Comparison of ENCODE assay signal across 8 mouse cellular contexts in genomic region chr11:69655264-69656064, GRCm38 (mm10). TPM values are rescaled to one million over a fixed set of nuclear protein-coding genes. Genes with fewer than 3 reads are reported as not detected.
DNase-seq lines count a peak whose midpoint lies in the region; ATAC-seq and TF ChIP-seq lines count a peak whose summit lies in the region.

Gene Sox15, plus strand, starts transcription at chr11:69655314.

- intact Hi-C loops in gastrocnemius, postnatal 14 days (cut with DNase I; ENCODE audit: low total_unique reads): no loop called here

- peak; percentile 58 for ATAC-seq in common myeloid progenitor, adult 5-6 weeks (replicated peaks; ENCODE audit: low read depth, poor library complexity, severe bottlenecking)
- peak; percentile 71 for ATAC-seq in intestine, embryonic 14.5 days (replicated peaks; ENCODE audit: low FRiP score, low TSS enrichment, low read depth)
- ATAC-seq in limb, embryonic 14.5 days (ENCODE audit: low FRiP score, low read depth): peak; percentile 62; the same call in 1 of the 2 replicates
- no peak for ATAC-seq in midbrain, embryonic 14.5 days (ENCODE audit: low FRiP score, low TSS enrichment)
- peak; percentile 62 for ATAC-seq in stomach, embryonic 16.5 days (ENCODE audit: insufficient read depth, low FRiP score)

- WGBS in intestine, embryonic 14.5 days: 24% methylated on average over 34 of the region's 34 CpGs
- 19% methylated on average over 34 of the region's 34 CpGs for WGBS in limb, embryonic 14.5 days
- 21% methylated on average over 34 of the region's 34 CpGs for WGBS in midbrain, embryonic 14.5 days
- WGBS in stomach, embryonic 16.5 days: 29% methylated on average over 34 of the region's 34 CpGs

- no peak within 1 kb of the TSS for H3K9ac ChIP-seq in intestine, embryonic 14.5 days (ENCODE audit: low read length)
- peak within 1 kb of the TSS; percentile 38 for H3K9ac ChIP-seq in limb, embryonic 14.5 days (ENCODE audit: low read depth, low read length, severe bottlenecking)
- peak within 1 kb of the TSS; percentile 16; the same call in 1 of the 2 replicates for H3K9ac ChIP-seq in midbrain, embryonic 14.5 days (replicated peaks; ENCODE audit: low read length)
- peak within 1 kb of the TSS; percentile 65 for H3K9ac ChIP-seq in stomach, embryonic 16.5 days (ENCODE audit: low read length)

- no peaks in the 10 kb centered on the region for H3K27me3 ChIP-seq in intestine, embryonic 14.5 days (replicated peaks; ENCODE audit: control insufficient read depth, insufficient read depth, low read length)
- no peaks in the 10 kb centered on the region for H3K27me3 ChIP-seq in limb, embryonic 14.5 days (ENCODE audit: control insufficient read depth, insufficient read depth, low read length)
- H3K27me3 ChIP-seq in midbrain, embryonic 14.5 days (ENCODE audit: control insufficient read depth, insufficient read depth, low read length): no peaks in the 10 kb centered on the region
- no peaks in the 10 kb centered on the region for H3K27me3 ChIP-seq in stomach, embryonic 16.5 days (ENCODE audit: control insufficient read depth, insufficient read depth, low read length)

- H3K36me3 ChIP-seq in intestine, embryonic 14.5 days (ENCODE audit: control insufficient read depth, insufficient read depth, low read length): peaks cover 83% of the 10 kb centered on the region
- peaks cover 86% of the 10 kb centered on the region for H3K36me3 ChIP-seq in limb, embryonic 14.5 days (ENCODE audit: control insufficient read depth, insufficient read depth, low read length)
- peaks cover 73% of the 10 kb centered on the region for H3K36me3 ChIP-seq in midbrain, embryonic 14.5 days (ENCODE audit: control insufficient read depth, insufficient read depth, low read length)
- H3K36me3 ChIP-seq in stomach, embryonic 16.5 days (ENCODE audit: control insufficient read depth, insufficient read depth, low read length): peaks cover 13% of the 10 kb centered on the region; the same call in 1 of the 2 replicates

- H3K4me2 ChIP-seq in intestine, embryonic 14.5 days (ENCODE audit: low read length): no peak within 1 kb of the TSS
- H3K4me2 ChIP-seq in limb, embryonic 14.5 days (replicated peaks; ENCODE audit: low read depth, low read length, severe bottlenecking): peak within 1 kb of the TSS; percentile 7; the same call in 1 of the 2 replicates
- no peak within 1 kb of the TSS; the same call in 1 of the 2 replicates for H3K4me2 ChIP-seq in midbrain, embryonic 14.5 days (ENCODE audit: low read length)
- H3K4me2 ChIP-seq in stomach, embryonic 16.5 days (ENCODE audit: low read depth, low read length): peak within 1 kb of the TSS; percentile 47

- no peak within 1 kb of the TSS for H3K4me3 ChIP-seq in intestine, embryonic 14.5 days (ENCODE audit: low read depth, low read length)
- 0 out of 2 replicates have a peak within 1 kb of the TSS, but pooled peaks have one; percentile 4 for H3K4me3 ChIP-seq in limb, embryonic 14.5 days (replicated peaks; ENCODE audit: low read length)
- no peak within 1 kb of the TSS for H3K4me3 ChIP-seq in midbrain, embryonic 14.5 days (replicated peaks; ENCODE audit: low read depth, low read length)
- peak within 1 kb of the TSS; percentile 26 for H3K4me3 ChIP-seq in stomach, embryonic 16.5 days (replicated peaks; ENCODE audit: low read length)

- peak within 1 kb of the TSS; percentile 22; the same call in 1 of the 2 replicates for H3K27ac ChIP-seq in intestine, embryonic 14.5 days (ENCODE audit: low read depth)
- H3K27ac ChIP-seq in limb, embryonic 14.5 days (replicated peaks; ENCODE audit: low read depth, low read length): peak within 1 kb of the TSS; percentile 15
- no peak within 1 kb of the TSS for H3K27ac ChIP-seq in midbrain, embryonic 14.5 days (replicated peaks; ENCODE audit: low read depth, low read length)
- H3K27ac ChIP-seq in stomach, embryonic 16.5 days (ENCODE audit: low read length): peak within 1 kb of the TSS; percentile 94

- TF ChIP-seq POLR2A in limb, embryonic 14.5 days (IDR thresholded peaks at IDR 0.05; ENCODE audit: borderline replicate concordance, extremely low read depth, insufficient read depth, insufficient read length): no peak

- peaks cover 6% of the 10 kb centered on the region; the same call in 1 of the 2 replicates for H3K4me1 ChIP-seq in intestine, embryonic 14.5 days (replicated peaks; ENCODE audit: control insufficient read depth, insufficient read depth, low read length)
- H3K4me1 ChIP-seq in limb, embryonic 14.5 days (ENCODE audit: control insufficient read depth, insufficient read depth, low read length): peaks cover 12% of the 10 kb centered on the region
- H3K4me1 ChIP-seq in midbrain, embryonic 14.5 days (ENCODE audit: control insufficient read depth, insufficient read depth, low read length): no peaks in the 10 kb centered on the region
- peaks cover 27% of the 10 kb centered on the region for H3K4me1 ChIP-seq in stomach, embryonic 16.5 days (ENCODE audit: control insufficient read depth, insufficient read depth, low read length)

- H3K9me3 ChIP-seq in intestine, embryonic 14.5 days (ENCODE audit: control insufficient read depth, low read length): no peaks in the 10 kb centered on the region
- no peaks in the 10 kb centered on the region for H3K9me3 ChIP-seq in limb, embryonic 14.5 days (ENCODE audit: control insufficient read depth, low read length)
- H3K9me3 ChIP-seq in midbrain, embryonic 14.5 days (ENCODE audit: control insufficient read depth, low read length): no peaks in the 10 kb centered on the region
- H3K9me3 ChIP-seq in stomach, embryonic 16.5 days (replicated peaks; ENCODE audit: control insufficient read depth, low read length): no peaks in the 10 kb centered on the region

- DNase-seq in ovary, postnatal 36 days (ENCODE audit: low spot score): peak; percentile 72
- no peak for DNase-seq in ovary, adult 18-20 months (ENCODE audit: low spot score)
- DNase-seq in gastrocnemius, postnatal 14 days: peak; percentile 70
- peak; percentile 86 for DNase-seq in intestine, embryonic 14.5 days (ENCODE audit: low spot score)
- DNase-seq in limb, embryonic 14.5 days (ENCODE audit: low spot score): peak; percentile 78
- peak; percentile 89 for DNase-seq in midbrain, embryonic 14.5 days

RNA-seq across cellular contexts. Expression of gene Sox15, which starts in this region (rescaled TPM):
- 0.87 TPM in 1 of 2 replicates, not detected in the other for total RNA-seq in common myeloid progenitor, adult 5-6 weeks (2017)
- not detected for total RNA-seq in gastrocnemius, postnatal 14 days (2021)
- 0.35 TPM in 1 of 2 replicates, not detected in the other for polyA plus RNA-seq in intestine, embryonic 14.5 days (2014; fragmentation: Nextera tagmentation; extraction: Ambion mirVana)
- 1.5 and 2.1 TPM in 2 replicates for polyA plus RNA-seq in limb, embryonic 14.5 days (2012; rRNA removed)
- 1.0 and 3.0 TPM in 2 replicates for polyA plus RNA-seq in limb, embryonic 14.5 days (2014; fragmentation: Nextera tagmentation; extraction: Ambion mirVana)
- polyA plus RNA-seq in midbrain, embryonic 14.5 days (2014; fragmentation: Nextera tagmentation; extraction: Ambion mirVana): not detected in 2 replicates
- polyA plus RNA-seq in stomach, embryonic 16.5 days (2015; fragmentation: Nextera tagmentation; extraction: Ambion mirVana): 7.7 and 7.9 TPM in 2 replicates

Comparison
In these comparisons a context has a peak if more than half of its experiments do, and no peak if none do; other contexts are left out.
1. Peak in ATAC-seq in common myeloid progenitor, adult 5-6 weeks; RNA of the gene not detected or under 1 TPM.
2. Peak in DNase-seq in gastrocnemius, postnatal 14 days; RNA of the gene not detected or under 1 TPM.
3. Peak in DNase-seq, ATAC-seq and H3K27ac ChIP-seq in intestine, embryonic 14.5 days; RNA of the gene not detected or under 1 TPM.
4. Peak in DNase-seq and H3K9ac ChIP-seq in midbrain, embryonic 14.5 days; RNA of the gene not detected or under 1 TPM.
5. H3K4me2 ChIP-seq: peak in limb, embryonic 14.5 days (single experiment) and stomach, embryonic 16.5 days (single experiment); none in intestine, embryonic 14.5 days (single experiment) and midbrain, embryonic 14.5 days (single experiment).
6. H3K4me3 ChIP-seq: peak in limb, embryonic 14.5 days (single experiment) and stomach, embryonic 16.5 days (single experiment); none in intestine, embryonic 14.5 days (single experiment) and midbrain, embryonic 14.5 days (single experiment).